Mouse (Mus musculus) gastrocnemius, adult 18-20 months (tissue): ENCODE measurements around the gene Pipox. TPM values are rescaled to one million over a fixed set of nuclear protein-coding genes. Genes with fewer than 3 reads are reported as not detected.

Source experiments
- DNase-seq: peaks from one replicate; pipeline ENCODE4 v3.0.0; 2021; ENCODE audit warnings: low spot score
- total RNA-seq, 2 experiments: library from RNA; stranded (reverse); gene quantifications; 2 replicates each; pipeline ENCODE4 v1.2.3; 2021

The Pipox gene
- total RNA-seq, 2 experiments from 2014 or later: not detected

GRCm38 (mm10) chr11:77876760-77877148 is 17.1 kb downstream of the Pipox start:
- DNase-seq: no peak

DNA sequence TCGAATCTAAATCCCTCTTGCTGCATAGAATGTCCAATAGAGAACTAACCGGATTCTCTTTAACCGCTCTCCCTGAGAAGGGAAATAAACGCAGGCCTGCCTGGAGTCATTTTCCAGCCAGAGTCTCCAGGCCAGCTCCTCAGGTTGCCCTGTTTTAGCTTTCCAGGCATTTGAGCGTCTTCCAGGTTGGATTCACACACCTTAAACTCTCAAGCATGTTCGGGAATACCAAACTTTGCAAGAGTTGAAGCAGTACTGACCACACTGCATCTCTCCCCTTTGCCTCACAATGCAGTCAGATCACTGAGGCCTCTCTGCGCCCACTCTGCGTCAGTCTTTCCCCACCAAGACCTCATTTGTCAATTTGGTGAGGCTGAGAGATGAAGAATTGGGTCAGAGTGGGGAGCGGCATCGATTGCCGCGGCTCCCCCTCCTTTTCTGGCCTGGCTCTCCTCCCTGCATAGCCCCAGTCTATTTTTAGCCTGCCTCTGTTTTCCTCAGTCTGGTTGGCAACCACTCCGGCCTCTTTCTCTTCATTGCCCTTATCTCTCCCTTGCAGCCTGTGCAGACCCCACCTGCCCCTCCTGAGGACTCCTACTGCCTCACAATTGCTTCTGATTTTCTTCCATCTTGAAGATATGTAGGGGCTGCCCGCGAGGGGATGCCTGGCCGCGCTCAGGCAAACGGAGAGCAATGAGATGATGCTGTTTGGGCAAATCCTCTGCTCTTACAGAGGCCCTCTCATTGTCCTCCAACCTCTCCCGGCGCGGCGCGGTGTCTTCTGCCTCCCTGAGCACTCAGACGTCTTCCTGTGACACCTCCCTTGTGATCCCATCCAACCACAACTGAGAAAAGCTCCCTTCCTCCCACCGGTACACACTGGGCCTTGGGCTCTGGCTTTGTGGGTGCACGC is 17.8 kb downstream of the Pipox start:
- DNase-seq: peak; percentile 50

- DNase-seq: no peak
Measured at GRCm38 (mm10) chr11:77875269-77875668, 18.6 kb downstream of the Pipox start.

- no peak for DNase-seq
Measured at GRCm38 (mm10) chr11:77874685-77875231, 19.1 kb downstream of the Pipox start.

GRCm38 (mm10) chr11:77873116-77873515 is 20.8 kb downstream of the Pipox start:
- no peak for DNase-seq

DNA sequence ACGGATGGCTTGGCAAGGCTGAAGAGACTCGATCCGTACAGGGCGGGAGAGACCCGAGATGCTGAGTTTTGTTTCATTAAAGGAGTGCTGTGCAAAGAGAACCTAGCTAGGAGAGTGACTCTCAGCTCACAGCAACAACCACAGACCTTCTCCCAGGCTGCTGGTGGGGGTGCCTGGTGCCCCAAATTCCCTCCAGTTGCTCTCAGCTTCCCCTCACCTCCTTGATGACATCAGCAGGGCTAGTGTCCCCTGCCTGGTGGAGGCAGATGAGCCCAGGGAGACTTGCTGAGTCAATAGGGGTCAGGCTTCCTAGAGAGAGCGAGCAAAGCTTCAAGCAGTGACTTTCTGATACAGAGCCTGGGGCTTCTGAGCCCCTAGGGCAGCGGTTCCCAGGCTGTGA is 21.2 kb downstream of the Pipox start:
- no peak for DNase-seq

DNA sequence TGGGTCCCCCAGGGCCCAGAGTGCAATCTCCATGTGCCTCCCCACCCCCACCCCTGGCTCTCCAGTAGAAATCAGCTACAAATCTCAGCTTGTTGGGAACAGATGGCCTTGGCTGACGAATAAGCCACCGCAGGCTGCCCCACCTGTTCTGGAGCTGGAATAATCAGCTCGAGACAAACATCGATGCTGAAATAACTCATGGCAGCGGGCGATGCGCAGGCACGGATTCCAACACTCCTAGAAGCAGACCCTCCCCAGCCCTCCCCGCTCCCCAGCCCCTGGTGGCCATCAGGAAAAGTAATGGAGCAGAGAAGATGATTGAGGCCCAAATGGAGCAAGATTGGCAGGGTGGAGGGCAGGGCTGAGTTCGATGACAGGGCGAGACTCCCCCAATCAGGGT is 21.7 kb downstream of the Pipox start:
- no peak for DNase-seq

- no peak for DNase-seq
Measured at GRCm38 (mm10) chr11:77871436-77871835, 22.5 kb downstream of the Pipox start.

DNA sequence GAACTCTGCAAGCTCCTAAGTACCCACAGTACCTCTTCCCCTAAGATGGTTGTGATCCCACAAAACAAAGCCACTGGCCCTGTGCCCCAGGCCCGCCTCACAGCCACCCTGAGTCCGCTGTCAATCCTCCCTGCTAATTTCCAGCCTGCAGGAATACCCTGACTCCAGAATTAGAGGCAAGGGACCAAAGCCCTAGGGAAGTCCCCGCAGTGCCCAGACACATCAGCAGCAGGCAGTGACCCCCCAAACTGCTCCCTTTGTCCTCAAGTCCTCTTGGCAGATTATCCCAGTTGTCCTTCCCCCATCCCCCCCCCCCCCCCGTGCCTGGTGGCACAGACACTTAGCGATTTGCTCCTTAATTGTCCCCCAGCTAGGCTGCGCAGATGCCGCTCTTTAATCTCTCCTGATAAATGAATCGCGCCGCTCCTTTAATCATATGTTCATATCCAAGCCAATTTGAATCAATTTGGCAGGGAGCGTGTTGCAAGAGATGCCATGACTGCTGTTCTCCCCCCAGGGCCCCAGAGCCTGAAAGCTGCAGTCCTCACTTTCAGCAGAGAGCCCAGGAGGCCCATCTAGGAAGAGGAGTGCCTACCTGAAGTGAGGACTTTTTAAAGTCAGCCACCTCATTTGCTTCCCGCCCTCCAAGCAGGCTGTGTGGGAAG is 26.3 kb downstream of the Pipox start:
- DNase-seq: no peak

DNA sequence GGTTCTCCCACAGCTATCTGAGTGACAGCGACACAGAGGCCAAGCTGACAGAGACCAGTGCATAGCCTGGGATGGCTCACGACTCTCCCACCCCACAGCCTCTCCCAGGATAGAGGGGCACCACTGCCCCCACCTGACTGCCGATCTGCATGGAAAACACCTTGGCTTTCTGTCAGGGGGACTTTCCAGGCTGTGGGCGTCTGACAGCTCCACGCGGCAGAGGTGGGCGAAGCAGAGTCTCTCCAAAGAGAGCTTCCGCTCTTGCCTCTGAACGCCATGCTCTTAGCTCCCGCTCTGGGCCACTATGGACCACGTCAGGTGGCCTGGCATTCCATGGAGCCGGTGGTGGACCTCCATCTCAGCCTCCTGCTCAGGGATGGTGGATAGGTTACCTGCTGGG is 29.1 kb downstream of the Pipox start:
- DNase-seq: no peak

DNA sequence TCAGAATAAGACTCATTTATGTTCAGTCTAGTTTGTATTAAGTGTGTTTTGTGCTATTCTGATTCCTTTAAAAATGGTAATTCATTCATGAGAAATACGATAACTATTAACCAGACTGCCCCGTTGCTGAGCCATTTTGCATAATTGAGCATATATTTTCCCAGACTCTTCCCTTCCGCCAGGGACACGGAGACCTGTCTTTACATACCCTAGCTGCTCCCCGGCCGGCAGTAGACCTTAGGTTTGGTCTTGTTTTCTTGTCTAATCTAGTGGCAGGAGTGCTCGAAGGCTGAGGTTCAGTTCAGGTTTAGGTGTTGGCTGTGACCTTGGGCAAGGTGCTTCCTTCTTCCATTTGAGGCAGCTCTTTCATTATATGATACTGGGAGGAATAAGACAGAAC is 31.0 kb downstream of the Pipox start:
- DNase-seq: no peak

GRCm38 (mm10) chr11:77860947-77861346 is 32.9 kb downstream of the Pipox start:
- DNase-seq: no peak

DNA sequence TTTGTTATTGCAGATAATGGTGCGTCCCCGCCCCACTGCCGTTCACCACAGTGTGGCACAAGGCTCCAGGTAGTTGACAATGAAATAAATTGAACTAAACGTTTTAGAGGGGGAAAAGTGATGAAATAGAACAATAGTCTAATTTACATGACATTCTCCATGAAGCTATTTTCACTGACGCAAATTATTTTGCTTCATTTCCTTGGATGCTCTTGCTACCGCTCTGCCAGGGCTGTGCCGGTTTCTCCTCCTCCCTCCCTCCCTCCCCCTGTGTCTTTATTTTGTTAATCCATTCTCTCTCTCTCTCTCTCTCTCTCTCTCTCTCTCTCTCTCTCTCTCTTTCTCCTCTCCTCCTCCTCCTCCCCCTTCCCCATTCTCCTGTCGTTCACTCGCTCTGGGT is 35.3 kb downstream of the Pipox start:
- no peak for DNase-seq

DNA sequence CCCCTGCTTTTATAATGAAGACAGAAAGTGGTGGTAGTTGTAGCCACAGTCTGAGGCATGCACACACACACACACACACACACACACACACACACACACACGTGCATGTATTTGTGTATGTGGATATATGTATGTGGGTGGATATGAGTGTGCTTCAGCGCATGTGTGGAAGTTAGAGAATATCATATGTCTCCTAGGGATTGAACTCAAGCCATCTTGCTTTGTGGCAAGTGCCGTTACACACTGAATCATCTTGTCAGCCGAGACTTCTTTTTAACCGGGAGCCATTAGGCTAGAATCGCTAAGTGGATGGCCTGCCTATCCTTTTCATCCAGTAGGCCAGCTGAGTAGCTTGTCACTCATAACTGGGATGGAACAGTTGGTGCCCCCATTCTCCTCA is 36.8 kb downstream of the Pipox start:
- DNase-seq: no peak

DNA sequence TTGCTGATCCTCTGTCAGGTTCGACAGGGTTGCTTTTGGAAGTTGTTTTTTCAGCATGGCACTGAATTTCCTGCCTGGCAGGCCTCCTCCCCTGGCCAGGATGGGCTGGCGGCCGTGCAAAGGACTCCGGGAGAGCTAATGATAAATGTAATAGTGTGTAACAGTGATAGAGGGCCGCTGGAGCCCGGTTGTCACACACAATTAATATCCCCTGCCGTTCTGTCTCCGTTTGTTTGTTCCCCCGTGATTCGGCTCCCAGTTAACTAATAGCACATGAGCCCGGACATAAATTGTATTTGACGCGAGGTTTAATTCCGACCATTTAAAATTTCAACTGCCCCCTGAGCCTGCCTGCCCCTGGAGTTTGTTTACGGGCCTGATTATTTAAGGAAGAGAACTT is 38.5 kb downstream of the Pipox start:
- DNase-seq: no peak

DNA sequence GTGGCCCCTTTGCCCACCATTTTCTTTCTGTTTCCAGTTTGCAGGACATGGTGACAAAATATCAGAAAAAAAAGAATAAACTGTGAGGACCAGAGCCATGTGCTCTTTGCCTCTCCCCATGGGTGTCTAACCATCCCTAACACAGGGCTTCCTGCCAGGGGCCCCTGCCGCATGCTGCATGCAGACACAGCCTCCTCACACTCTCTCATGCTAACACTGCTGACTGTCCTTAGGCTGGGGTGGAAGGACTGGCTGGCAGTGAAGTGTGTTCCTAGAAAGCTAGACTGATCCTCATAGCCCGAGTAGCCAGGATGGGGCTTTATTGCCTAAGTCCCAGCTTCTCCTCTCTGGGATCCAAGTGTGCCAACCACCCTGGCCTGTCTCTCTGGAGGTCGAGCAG is 39.3 kb downstream of the Pipox start:
- DNase-seq: no peak

DNA sequence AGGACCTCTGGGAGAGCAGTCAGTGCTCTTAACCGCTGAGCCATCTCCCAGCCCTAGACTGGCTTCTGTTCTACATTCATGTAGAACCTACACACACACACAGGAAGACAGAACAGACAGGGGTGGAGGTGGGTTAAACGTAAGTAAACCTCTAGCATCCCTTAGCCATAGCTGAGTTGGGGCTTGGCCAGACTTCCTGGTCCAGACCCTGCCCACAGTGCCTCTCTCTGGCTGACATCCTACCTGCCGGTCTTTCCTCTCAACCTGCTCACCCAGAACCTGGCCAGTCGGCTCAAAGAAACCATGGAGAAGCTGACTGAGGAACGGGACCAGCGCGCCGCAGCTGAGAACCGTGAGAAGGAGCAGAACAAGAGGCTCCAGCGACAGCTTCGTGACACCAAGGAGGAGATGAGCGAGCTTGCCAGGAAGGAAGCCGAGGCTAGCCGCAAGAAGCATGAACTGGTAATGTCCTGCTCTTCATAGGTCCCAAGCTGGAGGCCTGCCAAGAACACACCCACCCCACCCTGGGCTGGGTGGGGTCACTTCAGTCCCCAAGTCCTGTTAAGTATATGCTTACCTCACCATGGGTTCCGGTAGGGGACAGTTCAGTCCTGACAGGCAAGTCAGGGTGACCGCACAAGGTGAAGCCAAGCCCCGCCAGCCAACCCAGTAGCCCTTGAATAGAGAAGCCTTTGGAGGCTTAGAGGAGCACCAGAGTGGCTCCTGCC is 40.8 kb downstream of the Pipox start:
- no peak for DNase-seq

DNA sequence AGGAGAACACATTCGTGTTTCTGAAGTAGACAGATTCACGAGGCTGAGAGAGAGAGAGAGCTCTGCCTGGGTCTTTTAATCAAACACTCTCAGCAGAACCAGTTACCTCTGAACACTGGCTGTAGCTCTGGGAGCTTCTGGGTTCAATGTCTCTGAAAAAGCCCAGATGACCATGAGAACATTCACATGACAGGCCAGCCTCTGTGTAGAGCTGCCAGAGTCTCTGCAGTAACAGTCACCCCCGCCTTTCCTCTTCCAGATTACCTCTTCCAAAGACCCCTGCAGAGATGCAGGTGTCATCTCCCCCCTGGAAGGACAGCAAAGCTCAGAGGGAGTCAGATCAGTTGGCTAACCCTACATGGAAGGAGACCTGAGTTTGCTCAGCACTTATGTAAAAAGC is 41.7 kb downstream of the Pipox start:
- no peak for DNase-seq

GRCm38 (mm10) chr11:77851483-77852010 is 42.3 kb downstream of the Pipox start:
- no peak for DNase-seq

GRCm38 (mm10) chr11:77850401-77851244 is 43.3 kb downstream of the Pipox start:
- DNase-seq: no peak

DNA sequence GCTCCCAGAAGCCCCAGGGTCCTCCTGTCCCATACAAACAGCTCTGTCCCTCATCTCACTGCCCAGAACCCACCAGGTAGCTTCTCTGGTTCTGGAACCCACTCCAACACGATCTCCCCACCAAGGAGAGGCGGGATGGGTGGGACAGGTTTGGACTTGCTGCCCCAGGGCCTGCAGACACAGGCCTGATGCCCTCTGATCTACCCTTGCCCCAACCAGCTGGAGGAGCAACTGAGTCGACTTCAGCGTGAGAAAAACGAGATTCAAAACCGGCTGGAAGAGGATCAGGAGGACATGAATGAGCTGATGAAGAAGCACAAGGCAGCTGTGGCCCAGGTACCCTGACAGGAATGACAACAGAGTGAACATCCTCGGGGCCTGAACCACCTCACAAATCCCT is 44.7 kb downstream of the Pipox start:
- no peak for DNase-seq
